ENCODE assay signal across 37 mouse cellular contexts in genomic region chr5:68049536-68049935, GRCm38 (mm10). TPM values are rescaled to one million over a fixed set of nuclear protein-coding genes. Genes with fewer than 3 reads are reported as not detected.
A peak's percentile ranks its signal among the peaks of the same experiment; 100 is the strongest.
DNase-seq lines count a peak whose midpoint lies in the region; ATAC-seq lines count a peak whose summit lies in the region.
"Had no signal": no experiment of that assay in that cellular context is flagged by ENCODE, and none has a peak within 500 bp of the region (broad histone marks: within the 10 kb centered on the region; RNA-seq: fewer than 3 reads in every experiment).

No protein-coding gene starts in this region.

- H3K36me3 ChIP-seq in midbrain, embryonic 10.5 days, result no peaks in the 10 kb centered on the region
- no peaks in the 10 kb centered on the region for H3K36me3 ChIP-seq in midbrain, embryonic 11.5 days (ENCODE audit: control insufficient read depth, insufficient read depth, low read length)
- no peaks in the 10 kb centered on the region for H3K36me3 ChIP-seq in intestine, embryonic 15.5 days
- H3K36me3 ChIP-seq: embryonic facial prominence, embryonic 13.5 days; forebrain, embryonic 10.5 days; G1E; heart, embryonic 13.5 days; hindbrain, embryonic 12.5 days; lung, embryonic 15.5 days; neural tube, embryonic 12.5 days had no signal

- H3K27ac ChIP-seq in midbrain, embryonic 10.5 days (replicated peaks), result peak overlapping the region; percentile 70; the same call in 1 of the 2 replicates
- H3K27ac ChIP-seq in midbrain, embryonic 11.5 days (ENCODE audit: low read depth, low read length), result no peak overlapping the region
- H3K27ac ChIP-seq in intestine, embryonic 15.5 days, result no peak overlapping the region
- H3K27ac ChIP-seq: embryonic facial prominence, embryonic 13.5 days; gastrocnemius, adult 2 months; heart, embryonic 13.5 days; hindbrain, embryonic 12.5 days; kidney, postnatal 0 days; lung, embryonic 15.5 days; neural tube, embryonic 12.5 days; stomach, postnatal 0 days had no signal

- no peak for DNase-seq in midbrain, embryonic 10.5 days (ENCODE audit: low spot score)
- no peak for DNase-seq in midbrain, embryonic 11.5 days (ENCODE audit: low spot score, missing footprints)
- DNase-seq in embryo, embryonic 10.5 days (ENCODE audit: low spot score), result no peak
- DNase-seq in left cerebral cortex, adult 9 months (ENCODE audit: low spot score in 2 of 2), result no peak
- DNase-seq: adrenal gland, postnatal 36 days; gastrocnemius, adult 2 months; lung, postnatal 36 days; right cerebral cortex, adult 18-20 months; spleen, adult 18-20 months; thymus, adult 18-20 months; thymus, postnatal 25 days had no signal

- H3K9me3 ChIP-seq in midbrain, embryonic 10.5 days (replicated peaks), result no peaks in the 10 kb centered on the region
- H3K9me3 ChIP-seq in midbrain, embryonic 11.5 days (ENCODE audit: control insufficient read depth, low read length), result no peaks in the 10 kb centered on the region
- H3K9me3 ChIP-seq in intestine, embryonic 15.5 days, result no peaks in the 10 kb centered on the region
- H3K9me3 ChIP-seq: embryonic facial prominence, embryonic 13.5 days; forebrain, embryonic 10.5 days; G1E; heart, embryonic 13.5 days; hindbrain, embryonic 12.5 days; lung, embryonic 15.5 days; neural tube, embryonic 12.5 days had no signal

- H3K9ac ChIP-seq in midbrain, embryonic 11.5 days (ENCODE audit: low read length), result no peak overlapping the region
- H3K9ac ChIP-seq in intestine, embryonic 15.5 days, result no peak overlapping the region
- H3K9ac ChIP-seq: embryonic facial prominence, embryonic 13.5 days; heart, embryonic 13.5 days; hindbrain, embryonic 12.5 days; lung, embryonic 15.5 days; neural tube, embryonic 12.5 days had no signal

- no peak overlapping the region for H3K4me3 ChIP-seq in midbrain, embryonic 10.5 days
- no peak overlapping the region for H3K4me3 ChIP-seq in midbrain, embryonic 11.5 days (ENCODE audit: low read depth, low read length)
- H3K4me3 ChIP-seq in intestine, embryonic 15.5 days (replicated peaks), result no peak overlapping the region
- H3K4me3 ChIP-seq: embryonic facial prominence, embryonic 13.5 days; forebrain, embryonic 10.5 days; gastrocnemius, adult 2 months; heart, embryonic 13.5 days; hindbrain, embryonic 12.5 days; lung, embryonic 15.5 days; myocyte; neural tube, embryonic 12.5 days had no signal

- H3K4me1 ChIP-seq in midbrain, embryonic 10.5 days, result peaks cover 41% of the 10 kb centered on the region
- H3K4me1 ChIP-seq in midbrain, embryonic 11.5 days (ENCODE audit: control insufficient read depth, insufficient read depth, low read length), result peaks cover 20% of the 10 kb centered on the region
- no peaks in the 10 kb centered on the region for H3K4me1 ChIP-seq in intestine, embryonic 15.5 days (replicated peaks)
- H3K4me1 ChIP-seq: embryonic facial prominence, embryonic 13.5 days; heart, embryonic 13.5 days; lung, embryonic 15.5 days; neural tube, embryonic 12.5 days had no signal

- H3K4me2 ChIP-seq in midbrain, embryonic 11.5 days, result no peak overlapping the region
- no peak overlapping the region for H3K4me2 ChIP-seq in intestine, embryonic 15.5 days (replicated peaks)
- H3K4me2 ChIP-seq: embryonic facial prominence, embryonic 13.5 days; heart, embryonic 13.5 days; hindbrain, embryonic 12.5 days; liver, embryonic 11.5 days; lung, embryonic 15.5 days; neural tube, embryonic 12.5 days had no signal

- ATAC-seq in midbrain, embryonic 11.5 days (ENCODE audit: low FRiP score), result no peak
- peak; percentile 79 for ATAC-seq in common myeloid progenitor, adult 5-6 weeks (replicated peaks; ENCODE audit: low read depth, poor library complexity, severe bottlenecking)
- peak; percentile 88 for ATAC-seq in megakaryocyte progenitor cell, adult 5-6 weeks (replicated peaks; ENCODE audit: poor library complexity)
- no peak for ATAC-seq in intestine, embryonic 15.5 days
- ATAC-seq: forebrain, embryonic 16.5 days; hindbrain, postnatal 0 days; intestine, embryonic 16.5 days; midbrain, embryonic 16.5 days had no signal

- no peaks in the 10 kb centered on the region for H3K27me3 ChIP-seq in midbrain, embryonic 10.5 days (ENCODE audit: low read depth, poor library complexity, severe bottlenecking)
- no peaks in the 10 kb centered on the region for H3K27me3 ChIP-seq in midbrain, embryonic 11.5 days (ENCODE audit: control insufficient read depth, insufficient read depth, low read length)
- no peaks in the 10 kb centered on the region for H3K27me3 ChIP-seq in intestine, embryonic 15.5 days (replicated peaks)
- H3K27me3 ChIP-seq: embryonic facial prominence, embryonic 13.5 days; heart, embryonic 13.5 days; hindbrain, embryonic 12.5 days; lung, embryonic 15.5 days; neural tube, embryonic 12.5 days had no signal

- WGBS in midbrain, embryonic 10.5 days, result 48% methylated on average over 4 of the region's 4 CpGs
- 38% methylated on average over 4 of the region's 4 CpGs for WGBS in midbrain, embryonic 11.5 days
- 54% methylated on average over 4 of the region's 4 CpGs for WGBS in intestine, embryonic 15.5 days

RNA-seq across cellular contexts. Expression of gene Grxcr1, which starts 17.9 kb away (rescaled TPM):
- not detected in 2 replicates for polyA plus RNA-seq in midbrain, embryonic 10.5 days (2016; fragmentation: Nextera tagmentation; extraction: Ambion mirVana)
- polyA plus RNA-seq in midbrain, embryonic 11.5 days (2014; fragmentation: Nextera tagmentation; extraction: Ambion mirVana), result not detected in 2 replicates
- not detected in 2 replicates for total RNA-seq in common myeloid progenitor, adult 5-6 weeks (2017)
- not detected in 2 replicates for total RNA-seq in megakaryocyte progenitor cell, adult 5-6 weeks (2015)
- not detected in 2 replicates for total RNA-seq in megakaryocyte progenitor cell, adult 5-6 weeks (2017)
- polyA plus RNA-seq in intestine, embryonic 15.5 days (2015; fragmentation: Nextera tagmentation; extraction: Ambion mirVana), result not detected in 2 replicates
- total RNA-seq: adrenal gland, postnatal 36 days; G1E; gastrocnemius, adult 2 months; gastrocnemius, postnatal 36 days; heart, adult 8-10 months; heart, postnatal 10 days; hindbrain, postnatal 0 days; layer of hippocampus, adult 8-10 months; left cerebral cortex, postnatal 14 days had no signal
- polyA plus RNA-seq: C2C12; embryonic facial prominence, embryonic 13.5 days; forebrain, embryonic 10.5 days; forebrain, embryonic 16.5 days; G1E; heart, embryonic 13.5 days; intestine, embryonic 16.5 days; kidney, postnatal 0 days; limb, embryonic 11.5 days; liver, embryonic 11.5 days; liver, embryonic 16.5 days; lung, embryonic 15.5 days; midbrain, embryonic 16.5 days; myocyte; stomach, postnatal 0 days had no signal

Comparison
In these comparisons a context has a peak if more than half of its experiments do, and no peak if none do; other contexts are left out.
1. ATAC-seq: peak in common myeloid progenitor, adult 5-6 weeks (single experiment) and megakaryocyte progenitor cell, adult 5-6 weeks (single experiment); none in midbrain, embryonic 11.5 days (single experiment) and intestine, embryonic 15.5 days (single experiment).